Mouse (Mus musculus) adrenal gland, postnatal 0 days (tissue): ENCODE results near the gene Vmn1r209. TPM values are rescaled to one million over a fixed set of nuclear protein-coding genes. Genes with fewer than 3 reads are reported as not detected.

Experiments
- polyA plus RNA-seq: library from polyadenylated mRNA; unstranded; fragments of >200 nt; fragmentation: Nextera tagmentation; extraction: Ambion mirVana; gene quantifications from 2 replicates; pipeline ENCODE4 v1.2.1, GENCODE M21; 2015

Vmn1r209 gene
- polyA plus RNA-seq, result not detected in 2 replicates

GRCm38 (mm10) chr13:22809582-22809981, at the start of gene Vmn1r209:
TSS of gene Vmn1r209 (minus strand) at chr13:22809682.

GRCm38 (mm10) chr13:22857461-22857860, 48.0 kb upstream of the Vmn1r209 start, which contains the start of gene Vmn1r211:
TSS of gene Vmn1r211 (minus strand) at chr13:22857561.

GRCm38 (mm10) chr13:22831248-22831647, 21.8 kb upstream of the Vmn1r209 start, which contains the start of gene Vmn1r210:
TSS of gene Vmn1r210 (minus strand) at chr13:22831348.

GRCm38 (mm10) chr13:22777300-22777699, 32.2 kb downstream of the Vmn1r209 start, which contains the start of gene Vmn1r208:
TSS of gene Vmn1r208 (minus strand) at chr13:22777400.

Other genes with a start within 250 kb of the Vmn1r209 start
- gene Vmn1r205, start 216.7 kb downstream of the Vmn1r209 start, polyA plus RNA-seq, result not detected in 2 replicates
- not detected in 2 replicates for gene Vmn1r206, start 185.4 kb downstream of the Vmn1r209 start, polyA plus RNA-seq
- gene Vmn1r207-ps, start 80.1 kb downstream of the Vmn1r209 start, polyA plus RNA-seq, result not detected in 2 replicates
- gene Vmn1r208, start 32.3 kb downstream of the Vmn1r209 start, polyA plus RNA-seq, result not detected in 2 replicates
- gene Vmn1r210, start 21.7 kb upstream of the Vmn1r209 start, polyA plus RNA-seq, result not detected in 2 replicates
- not detected in 2 replicates for gene Vmn1r211, start 47.9 kb upstream of the Vmn1r209 start, polyA plus RNA-seq
- not detected in 2 replicates for gene Vmn1r212, start 74.5 kb upstream of the Vmn1r209 start, polyA plus RNA-seq
- not detected in 2 replicates for gene Vmn1r213, start 198.0 kb upstream of the Vmn1r209 start, polyA plus RNA-seq
- gene Vmn1r214, start 220.7 kb upstream of the Vmn1r209 start, polyA plus RNA-seq, result not detected in 2 replicates